Mouse (Mus musculus) hindbrain, embryonic 15.5 days (tissue): ENCODE measurements around the gene Dmrt2. TPM values are rescaled to one million over a fixed set of nuclear protein-coding genes. Genes with fewer than 3 reads are reported as not detected.
A peak's percentile ranks its signal among the peaks of the same experiment; 100 is the strongest.

Source experiments
- ATAC-seq: fragments of 200-750 bp; cut with Nextera tagmentation; 2 replicates; pipeline ENCODE4 v1.8.0; 2017; ENCODE audit warnings: low read depth, moderate number of reproducible peaks, moderate TSS enrichment; ENCODE audit not compliant: low FRiP score
- H3K27ac ChIP-seq: fragments of 300-500 bp; sonication (generic); replicated peaks from 2 replicates; pipeline ENCODE4 v1.5.1; 2015; ENCODE audit warnings: mild to moderate bottlenecking, inconsistent platforms
- H3K27me3 ChIP-seq: fragments of 300-500 bp; sonication (generic); 2 replicates; pipeline ENCODE4 v1.6.1; 2015; ENCODE audit warnings: control low read depth, inconsistent platforms
- H3K36me3 ChIP-seq: fragments of 300-500 bp; sonication (generic); 2 replicates; pipeline ENCODE4 v1.6.1; 2015; ENCODE audit warnings: control low read depth, inconsistent platforms
- H3K4me1 ChIP-seq: fragments of 300-500 bp; sonication (generic); replicated peaks from 2 replicates; pipeline ENCODE4 v1.6.1; 2015; ENCODE audit warnings: control low read depth, inconsistent platforms
- H3K4me2 ChIP-seq: fragments of 300-500 bp; sonication (generic); 2 replicates; pipeline ENCODE4 v1.6.1; 2015; ENCODE audit warnings: moderate library complexity, mild to moderate bottlenecking, inconsistent platforms
- H3K4me3 ChIP-seq: fragments of 300-500 bp; sonication (generic); 2 replicates; pipeline ENCODE4 v1.5.1; 2015; ENCODE audit warnings: mild to moderate bottlenecking, inconsistent platforms
- H3K9ac ChIP-seq: fragments of 300-500 bp; sonication (generic); 2 replicates; pipeline ENCODE4 v1.6.1; 2015; ENCODE audit warnings: inconsistent platforms
- H3K9me3 ChIP-seq: fragments of 300-500 bp; sonication (generic); 2 replicates; pipeline ENCODE4 v1.6.1; 2016; ENCODE audit warnings: control low read depth, inconsistent platforms
- WGBS: fragments of 180-500 bp; shearing (Covaris S2); methylation state at CpG from one replicate; pipeline ENCODE4 v1.1.7; 2015; 5-methylcytosine and 5-hydroxymethylcytosine counted together
- polyA plus RNA-seq: library from polyadenylated mRNA; unstranded; fragments of >200 nt; fragmentation: Nextera tagmentation; extraction: Ambion mirVana; gene quantifications from 2 replicates; pipeline ENCODE4 v1.2.1, GENCODE M21; 2015

The Dmrt2 gene
- polyA plus RNA-seq, 1 experiment from 2014 or later: not detected

GRCm38 (mm10) chr19:25665486-25666339 lies 6.5 kb upstream of the Dmrt2 start:
- Histone ChIP-seq H3K36me3 (no peaks in the 10 kb centered on the region), H3K27me3 (peaks cover 73% of the 10 kb centered on the region)

GRCm38 (mm10) chr19:25667836-25668235 lies 4.4 kb upstream of the Dmrt2 start:
- H3K4me1 ChIP-seq: peaks cover 15% of the 10 kb centered on the region
- no peak overlapping the region for H3K9ac ChIP-seq
- no peak overlapping the region for H3K27ac ChIP-seq
- no peaks in the 10 kb centered on the region for H3K9me3 ChIP-seq
- no peaks in the 10 kb centered on the region for H3K36me3 ChIP-seq
- H3K27me3 ChIP-seq: peaks cover 85% of the 10 kb centered on the region
- no peak overlapping the region for H3K4me2 ChIP-seq
- ATAC-seq: no peak
- no peak overlapping the region for H3K4me3 ChIP-seq
- 8% methylated on average over 4 of the region's 4 CpGs for WGBS

More at GRCm38 (mm10) chr19:25665486-25666339, 6.5 kb upstream of the Dmrt2 start:
- Histone ChIP-seq H3K9me3 (no peaks in the 10 kb centered on the region), H3K4me1 (peaks cover 5% of the 10 kb centered on the region; the same call in 1 of the 2 replicates), H3K4me3 (no peak overlapping the region), H3K4me2 (no peak overlapping the region), H3K27ac (no peak overlapping the region), H3K9ac (no peak overlapping the region)
- ATAC-seq: no peak
- 3% methylated on average over 31 of the region's 31 CpGs for WGBS

GRCm38 (mm10) chr19:25669593-25670248 lies 2.5 kb upstream of the Dmrt2 start:
- WGBS: 2% methylated on average over 3 of the region's 3 CpGs
- no peaks in the 10 kb centered on the region for H3K36me3 ChIP-seq
- no peak overlapping the region for H3K27ac ChIP-seq
- ATAC-seq: no peak
- H3K4me1 ChIP-seq: peaks cover 25% of the 10 kb centered on the region
- H3K4me3 ChIP-seq: no peak overlapping the region
- H3K9ac ChIP-seq: no peak overlapping the region
- H3K27me3 ChIP-seq: peaks cover 89% of the 10 kb centered on the region
- no peak overlapping the region for H3K4me2 ChIP-seq
- H3K9me3 ChIP-seq: no peaks in the 10 kb centered on the region

GRCm38 (mm10) chr19:25670571-25671285 lies 1.5 kb upstream of the Dmrt2 start:
- ATAC-seq: no peak
- no peak overlapping the region for H3K4me2 ChIP-seq
- no peak overlapping the region for H3K4me3 ChIP-seq
- H3K9me3 ChIP-seq: no peaks in the 10 kb centered on the region
- H3K27ac ChIP-seq: no peak overlapping the region
- H3K4me1 ChIP-seq: peaks cover 25% of the 10 kb centered on the region
- H3K27me3 ChIP-seq: peaks cover 89% of the 10 kb centered on the region
- 1% methylated on average over 17 of the region's 17 CpGs for WGBS
- H3K36me3 ChIP-seq: no peaks in the 10 kb centered on the region
- no peak overlapping the region for H3K9ac ChIP-seq

- H3K4me1 ChIP-seq: peaks cover 21% of the 10 kb centered on the region
- ATAC-seq: no peak
- peaks cover 89% of the 10 kb centered on the region for H3K27me3 ChIP-seq
- WGBS: under 1% methylated on average over 14 of the region's 14 CpGs
- H3K4me3 ChIP-seq: peak overlapping the region; percentile 28
- no peaks in the 10 kb centered on the region for H3K36me3 ChIP-seq
- no peak overlapping the region for H3K9ac ChIP-seq
- no peak overlapping the region for H3K27ac ChIP-seq
- H3K9me3 ChIP-seq: no peaks in the 10 kb centered on the region
- peak overlapping the region; percentile 52 for H3K4me2 ChIP-seq
Measured at GRCm38 (mm10) chr19:25671681-25672080, 530 bp upstream of the Dmrt2 start.

GRCm38 (mm10) chr19:25673224-25674055 lies 1.2 kb downstream of the Dmrt2 start:
- Histone ChIP-seq H3K9ac (no peak overlapping the region), H3K4me3 (peak overlapping the region; percentile 25), H3K36me3 (no peaks in the 10 kb centered on the region), H3K27me3 (peaks cover 87% of the 10 kb centered on the region), H3K27ac (no peak overlapping the region), H3K4me1 (peaks cover 21% of the 10 kb centered on the region), H3K9me3 (no peaks in the 10 kb centered on the region), H3K4me2 (peak overlapping the region; percentile 58)
- under 1% methylated on average over 66 of the region's 66 CpGs for WGBS
- no peak for ATAC-seq

- under 1% methylated on average over 15 of the region's 15 CpGs for WGBS
Measured at GRCm38 (mm10) chr19:25674056-25674420, 1.8 kb downstream of the Dmrt2 start.

GRCm38 (mm10) chr19:25674744-25675143 lies 2.5 kb downstream of the Dmrt2 start:
- peaks cover 80% of the 10 kb centered on the region for H3K27me3 ChIP-seq
- ATAC-seq: no peak
- WGBS: 3% methylated on average over 8 of the region's 8 CpGs
- no peak overlapping the region for H3K27ac ChIP-seq
- H3K4me2 ChIP-seq: no peak overlapping the region
- H3K9me3 ChIP-seq: no peaks in the 10 kb centered on the region
- no peak overlapping the region for H3K4me3 ChIP-seq
- peaks cover 21% of the 10 kb centered on the region for H3K4me1 ChIP-seq
- H3K9ac ChIP-seq: no peak overlapping the region
- H3K36me3 ChIP-seq: no peaks in the 10 kb centered on the region

More at GRCm38 (mm10) chr19:25674056-25674420, 1.8 kb downstream of the Dmrt2 start:
- Histone ChIP-seq H3K27me3 (peaks cover 86% of the 10 kb centered on the region), H3K9ac (no peak overlapping the region), H3K27ac (no peak overlapping the region), H3K4me3 (peak overlapping the region; percentile 25), H3K9me3 (no peaks in the 10 kb centered on the region), H3K4me2 (peak overlapping the region; percentile 58), H3K36me3 (no peaks in the 10 kb centered on the region), H3K4me1 (peaks cover 21% of the 10 kb centered on the region)
- ATAC-seq: no peak

- peaks cover 21% of the 10 kb centered on the region for H3K4me1 ChIP-seq
- no peak for ATAC-seq
- no peaks in the 10 kb centered on the region for H3K36me3 ChIP-seq
- no peak overlapping the region for H3K4me3 ChIP-seq
- WGBS: 13% methylated on average over 9 of the region's 9 CpGs
- no peak overlapping the region for H3K27ac ChIP-seq
- H3K9ac ChIP-seq: no peak overlapping the region
- H3K4me2 ChIP-seq: no peak overlapping the region
- peaks cover 73% of the 10 kb centered on the region for H3K27me3 ChIP-seq
- no peaks in the 10 kb centered on the region for H3K9me3 ChIP-seq
Measured at GRCm38 (mm10) chr19:25675866-25676440, 3.7 kb downstream of the Dmrt2 start.

GRCm38 (mm10) chr19:25698850-25699249 lies 26.6 kb downstream of the Dmrt2 start:
- no peak overlapping the region for H3K9ac ChIP-seq
- H3K27me3 ChIP-seq: no peaks in the 10 kb centered on the region
- H3K36me3 ChIP-seq: no peaks in the 10 kb centered on the region
- no peak for ATAC-seq
- 71% methylated on average over 14 of the region's 14 CpGs for WGBS
- no peaks in the 10 kb centered on the region for H3K4me1 ChIP-seq
- H3K4me2 ChIP-seq: no peak overlapping the region
- H3K27ac ChIP-seq: no peak overlapping the region
- no peaks in the 10 kb centered on the region for H3K9me3 ChIP-seq
- no peak overlapping the region for H3K4me3 ChIP-seq

- no peaks in the 10 kb centered on the region for H3K36me3 ChIP-seq
- 11% methylated on average over 8 of the region's 8 CpGs for WGBS
- no peaks in the 10 kb centered on the region for H3K4me1 ChIP-seq
- H3K4me3 ChIP-seq: no peak overlapping the region
- H3K27ac ChIP-seq: no peak overlapping the region
- no peak overlapping the region for H3K4me2 ChIP-seq
- ATAC-seq: peak; percentile 93
- no peaks in the 10 kb centered on the region for H3K27me3 ChIP-seq
- H3K9me3 ChIP-seq: no peaks in the 10 kb centered on the region
- no peak overlapping the region for H3K9ac ChIP-seq
Measured at GRCm38 (mm10) chr19:25713382-25713781, 41.2 kb downstream of the Dmrt2 start.
